Mouse (Mus musculus): ENCODE measurements at regions not wholly inside any gene's neighbourhood (a gene's known extent, or its start where the extent isn't known, plus 50 kb on each side); places are given as distances from the start of the nearest gene placed in this dataset.

DNA sequence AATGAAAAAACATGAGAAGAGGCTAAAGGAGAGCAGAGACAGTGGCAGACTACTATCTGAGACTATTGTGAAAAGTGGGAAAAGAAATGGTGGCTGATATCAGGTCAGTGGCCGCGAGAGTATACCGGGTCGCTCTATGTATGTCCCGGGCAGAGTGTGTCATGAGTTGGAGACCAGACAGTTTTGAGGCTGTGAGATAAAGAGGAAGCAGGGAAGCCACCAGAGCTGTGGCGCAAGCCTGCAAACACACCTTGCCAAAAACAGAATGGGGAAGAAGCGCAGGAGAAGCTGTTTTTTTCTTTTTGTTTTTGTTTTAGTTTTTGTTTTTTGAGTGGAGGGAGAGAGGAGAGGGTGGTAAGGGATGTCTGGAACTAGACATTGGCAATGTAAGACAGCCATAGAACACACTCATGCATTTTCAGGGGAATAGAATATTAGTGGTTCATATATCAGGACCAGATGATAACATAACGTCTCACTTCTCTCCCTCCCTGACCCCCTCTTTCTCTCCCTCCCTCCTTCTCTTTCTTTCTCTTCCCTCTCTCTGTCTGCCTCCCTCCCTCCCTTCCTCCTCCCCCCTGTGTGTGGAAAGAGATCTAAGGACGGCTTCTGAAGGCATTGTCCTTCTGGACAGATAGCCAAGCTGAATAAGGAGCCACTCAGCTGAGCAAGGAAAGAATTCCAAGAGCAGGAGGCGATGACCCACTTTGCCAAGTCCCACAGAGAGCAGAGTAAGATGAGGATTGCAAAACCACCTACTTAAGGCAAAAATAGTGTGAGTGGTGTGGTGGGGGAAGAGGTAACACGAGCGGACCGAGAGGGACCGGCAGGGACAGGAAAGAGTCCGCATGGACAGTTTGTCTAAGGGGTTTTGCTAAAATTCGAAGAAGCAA lies 167.9 kb downstream of the Dusp6 start:
- TF ChIP-seq EP300 (IDR thresholded peaks at IDR 0.05): no peak; the same call in 1 of the 2 replicates
- TF ChIP-seq CTCF (IDR thresholded peaks at IDR 0.05): no peak
- Histone ChIP-seq H3K36me3 (ENCODE audit: insufficient read depth, low read length) (no peaks in the 10 kb centered on the region), H3K27ac (ENCODE audit: low read length) (no peak overlapping the region), H3K9ac (replicated peaks; ENCODE audit: low read depth) (no peak overlapping the region), H3K27me3 (replicated peaks; ENCODE audit: insufficient read depth, low read length) (no peaks in the 10 kb centered on the region), H3K4me1 (ENCODE audit: insufficient read depth, low read depth, low read length) (no peaks in the 10 kb centered on the region), H3K4me3 (ENCODE audit: low read depth, low read length) (no peak overlapping the region), H3K4me2 (replicated peaks; ENCODE audit: low read depth, low read length) (peak overlapping the region; percentile 20; the same call in 1 of the 2 replicates), H3K9me3 (ENCODE audit: low read length) (no peaks in the 10 kb centered on the region)
- WGBS: 48% methylated on average over 16 of the region's 16 CpGs
- DNase-seq (ENCODE audit: low spot score) (peak; percentile 76), ATAC-seq (peak; percentile 74)

DNA sequence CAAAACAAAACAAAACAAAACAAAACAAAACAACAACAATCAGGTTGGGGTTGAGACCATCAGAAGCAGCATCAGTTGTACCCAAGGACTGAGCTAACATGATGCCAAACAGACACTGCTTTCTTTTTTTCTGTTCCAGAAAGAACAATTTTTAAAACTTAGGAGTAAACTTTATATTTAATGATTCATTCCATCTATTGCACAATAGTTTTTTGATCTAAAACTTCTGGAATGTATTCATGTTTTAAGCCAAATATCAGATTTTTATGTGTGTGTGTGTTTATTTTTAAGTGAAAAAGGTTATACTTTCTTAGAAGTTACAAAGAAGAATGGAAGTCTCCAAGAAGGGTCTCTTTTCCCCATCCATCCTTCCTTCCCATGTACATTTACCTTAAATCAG lies 174.0 kb downstream of the Dusp6 start:
- TF ChIP-seq CTCF (IDR thresholded peaks at IDR 0.05): no peak
- TF ChIP-seq EP300 (IDR thresholded peaks at IDR 0.05): no peak
- no peaks in the 10 kb centered on the region for H3K27me3 ChIP-seq (replicated peaks; ENCODE audit: insufficient read depth, low read length)

GRCm38 (mm10) chr10:99440169-99440568 lies 177.1 kb downstream of the Dusp6 start:
- DNase-seq (ENCODE audit: low spot score): no peak
- no peaks in the 10 kb centered on the region for H3K27me3 ChIP-seq (replicated peaks; ENCODE audit: insufficient read depth, low read length)
- 65% methylated on average over 5 of the region's 5 CpGs for WGBS
- H3K36me3 ChIP-seq (ENCODE audit: insufficient read depth, low read length): no peaks in the 10 kb centered on the region
- ATAC-seq: no peak
- peaks cover 7% of the 10 kb centered on the region; the same call in 1 of the 2 replicates for H3K4me1 ChIP-seq (ENCODE audit: insufficient read depth, low read depth, low read length)
- H3K27ac ChIP-seq (ENCODE audit: low read length): no peak overlapping the region
- H3K4me3 ChIP-seq (ENCODE audit: low read depth, low read length): no peak overlapping the region
- no peak for TF ChIP-seq EP300 (IDR thresholded peaks at IDR 0.05)
- TF ChIP-seq CTCF (IDR thresholded peaks at IDR 0.05): no peak
- no peaks in the 10 kb centered on the region for H3K9me3 ChIP-seq (ENCODE audit: low read length)
- H3K4me2 ChIP-seq (replicated peaks; ENCODE audit: low read depth, low read length): no peak overlapping the region
- H3K9ac ChIP-seq (replicated peaks; ENCODE audit: low read depth): no peak overlapping the region

More for the DNA sequence above, 174.0 kb downstream of the Dusp6 start:
- Histone ChIP-seq H3K27ac (ENCODE audit: low read length) (no peak overlapping the region), H3K4me2 (replicated peaks; ENCODE audit: low read depth, low read length) (no peak overlapping the region), H3K36me3 (ENCODE audit: insufficient read depth, low read length) (no peaks in the 10 kb centered on the region), H3K9ac (replicated peaks; ENCODE audit: low read depth) (no peak overlapping the region), H3K9me3 (ENCODE audit: low read length) (no peaks in the 10 kb centered on the region), H3K4me3 (ENCODE audit: low read depth, low read length) (no peak overlapping the region), H3K4me1 (ENCODE audit: insufficient read depth, low read depth, low read length) (peaks cover 6% of the 10 kb centered on the region; the same call in 1 of the 2 replicates)
- no peak for ATAC-seq
- no peak for DNase-seq (ENCODE audit: low spot score)

DNA sequence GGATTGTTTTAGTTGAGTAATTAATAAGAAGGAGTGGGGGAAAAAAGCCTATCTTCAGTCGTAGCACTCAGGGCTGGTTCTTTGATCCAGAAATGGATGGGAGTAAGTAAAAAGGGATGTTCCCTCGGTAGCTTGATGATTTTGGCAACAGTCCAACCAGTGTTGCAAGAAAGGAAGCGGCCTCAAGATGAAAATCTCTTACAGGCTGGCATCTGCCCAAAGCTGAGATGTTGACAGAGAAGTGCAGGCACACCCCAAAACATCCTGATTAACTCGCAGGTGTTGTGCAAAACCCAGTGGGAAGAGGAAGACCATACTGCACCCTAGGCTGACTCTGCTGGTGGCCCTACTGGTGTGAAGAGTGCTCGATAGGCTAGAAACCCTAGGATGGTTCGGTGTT lies 178.0 kb downstream of the Dusp6 start:
- peak; percentile 79 for ATAC-seq

DNA sequence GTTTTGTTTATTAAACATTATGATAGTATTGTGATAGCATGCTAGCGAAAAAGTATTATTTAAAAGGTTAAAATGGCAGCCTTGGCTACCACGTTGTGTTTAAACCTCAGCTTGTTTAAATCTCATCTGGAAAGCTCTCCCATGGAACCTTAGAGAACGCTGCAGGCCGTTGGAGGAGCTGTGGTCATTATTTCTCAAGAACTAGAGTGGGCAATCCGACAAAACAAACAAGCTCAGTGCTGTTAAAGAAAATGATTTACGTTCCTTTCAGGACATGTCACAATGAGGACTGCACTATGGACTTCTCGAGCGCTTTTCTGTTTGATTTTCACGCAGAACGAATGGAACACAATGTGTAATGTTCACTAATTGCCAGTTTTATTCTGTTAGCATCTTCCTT lies 178.9 kb downstream of the Dusp6 start:
- no peak overlapping the region for H3K27ac ChIP-seq (ENCODE audit: low read length)
- TF ChIP-seq EP300 (IDR thresholded peaks at IDR 0.05) (peak; percentile 40; the same call in 1 of the 2 replicates), CTCF (IDR thresholded peaks at IDR 0.05) (no peak)

More for the DNA sequence above, 178.0 kb downstream of the Dusp6 start:
- TF ChIP-seq EP300 (IDR thresholded peaks at IDR 0.05) (peak; percentile 97), CTCF (IDR thresholded peaks at IDR 0.05) (peak; percentile 26; the same call in 1 of the 2 replicates)
- Histone ChIP-seq H3K4me1 (ENCODE audit: insufficient read depth, low read depth, low read length) (peaks cover 7% of the 10 kb centered on the region; the same call in 1 of the 2 replicates), H3K9me3 (ENCODE audit: low read length) (no peaks in the 10 kb centered on the region), H3K9ac (replicated peaks; ENCODE audit: low read depth) (no peak overlapping the region), H3K36me3 (ENCODE audit: insufficient read depth, low read length) (no peaks in the 10 kb centered on the region), H3K27ac (ENCODE audit: low read length) (0 out of 2 replicates have a peak overlapping the region, but pooled peaks have one; percentile 23), H3K27me3 (replicated peaks; ENCODE audit: insufficient read depth, low read length) (no peaks in the 10 kb centered on the region), H3K4me2 (replicated peaks; ENCODE audit: low read depth, low read length) (no peak overlapping the region), H3K4me3 (ENCODE audit: low read depth, low read length) (no peak overlapping the region)
- peak; percentile 95 for DNase-seq (ENCODE audit: low spot score)
- 9% methylated on average over 6 of the region's 6 CpGs for WGBS

DNA sequence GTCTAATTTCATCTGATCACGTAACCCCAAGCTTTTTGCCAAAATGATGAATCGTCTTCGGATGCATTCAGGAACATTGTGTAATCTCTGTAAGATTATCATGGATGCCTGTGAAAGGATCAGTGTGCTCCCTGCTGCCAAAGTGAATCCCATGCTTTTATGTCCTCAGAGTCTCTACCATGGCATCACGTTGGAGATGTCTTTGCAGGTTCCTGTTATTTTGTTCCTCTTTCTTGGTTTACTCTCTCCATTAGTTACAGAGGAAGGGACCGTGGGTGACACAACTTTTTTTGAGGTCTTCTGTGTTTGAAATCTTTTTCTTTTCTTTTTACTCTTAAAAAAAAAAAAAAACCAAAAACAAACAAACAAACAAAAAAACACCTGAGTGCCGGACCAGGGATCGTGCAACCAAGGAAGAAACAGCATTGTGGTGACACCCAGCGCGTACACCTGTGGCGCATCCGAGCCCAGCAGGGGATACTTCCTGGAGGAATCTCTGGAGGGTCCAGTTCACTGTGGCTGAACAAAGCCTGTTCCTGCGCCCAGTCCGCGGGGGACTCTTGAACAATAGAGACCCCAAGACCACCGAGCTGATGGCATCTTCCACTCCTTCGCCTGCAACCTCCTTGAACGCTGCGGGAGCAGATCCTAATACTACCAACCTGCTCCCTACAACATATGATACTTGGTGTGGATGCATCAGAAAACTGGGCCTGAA lies 180.6 kb downstream of the Dusp6 start:
- peak; percentile 48 for DNase-seq (ENCODE audit: low spot score)
- no peaks in the 10 kb centered on the region for H3K36me3 ChIP-seq (ENCODE audit: insufficient read depth, low read length)
- 87% methylated on average over 18 of the region's 18 CpGs for WGBS
- peak; percentile 47 for TF ChIP-seq EP300 (IDR thresholded peaks at IDR 0.05)
- TF ChIP-seq CTCF (IDR thresholded peaks at IDR 0.05): no peak
- ATAC-seq: no peak
- H3K4me1 ChIP-seq (ENCODE audit: insufficient read depth, low read depth, low read length): peaks cover 7% of the 10 kb centered on the region; the same call in 1 of the 2 replicates
- H3K9ac ChIP-seq (replicated peaks; ENCODE audit: low read depth): no peak overlapping the region
- no peaks in the 10 kb centered on the region for H3K9me3 ChIP-seq (ENCODE audit: low read length)
- no peak overlapping the region for H3K4me2 ChIP-seq (replicated peaks; ENCODE audit: low read depth, low read length)
- H3K4me3 ChIP-seq (ENCODE audit: low read depth, low read length): no peak overlapping the region
- H3K27ac ChIP-seq (ENCODE audit: low read length): no peak overlapping the region
- H3K27me3 ChIP-seq (replicated peaks; ENCODE audit: insufficient read depth, low read length): no peaks in the 10 kb centered on the region

More for the DNA sequence above, 178.9 kb downstream of the Dusp6 start:
- Histone ChIP-seq H3K27me3 (replicated peaks; ENCODE audit: insufficient read depth, low read length) (no peaks in the 10 kb centered on the region), H3K4me3 (ENCODE audit: low read depth, low read length) (no peak overlapping the region), H3K4me1 (ENCODE audit: insufficient read depth, low read depth, low read length) (peaks cover 7% of the 10 kb centered on the region; the same call in 1 of the 2 replicates), H3K9me3 (ENCODE audit: low read length) (no peaks in the 10 kb centered on the region), H3K36me3 (ENCODE audit: insufficient read depth, low read length) (no peaks in the 10 kb centered on the region), H3K4me2 (replicated peaks; ENCODE audit: low read depth, low read length) (no peak overlapping the region), H3K9ac (replicated peaks; ENCODE audit: low read depth) (no peak overlapping the region)
- DNase-seq (ENCODE audit: low spot score) (peak; percentile 84), ATAC-seq (peak; percentile 79)
- WGBS: 29% methylated on average over 10 of the region's 10 CpGs
